Mouse (Mus musculus): ENCODE data around the gene Cxcl9. TPM values are rescaled to one million over a fixed set of nuclear protein-coding genes. Genes with fewer than 3 reads are reported as not detected.

Cxcl9 gene
- polyA plus RNA-seq (2021): 0.03 TPM

DNA sequence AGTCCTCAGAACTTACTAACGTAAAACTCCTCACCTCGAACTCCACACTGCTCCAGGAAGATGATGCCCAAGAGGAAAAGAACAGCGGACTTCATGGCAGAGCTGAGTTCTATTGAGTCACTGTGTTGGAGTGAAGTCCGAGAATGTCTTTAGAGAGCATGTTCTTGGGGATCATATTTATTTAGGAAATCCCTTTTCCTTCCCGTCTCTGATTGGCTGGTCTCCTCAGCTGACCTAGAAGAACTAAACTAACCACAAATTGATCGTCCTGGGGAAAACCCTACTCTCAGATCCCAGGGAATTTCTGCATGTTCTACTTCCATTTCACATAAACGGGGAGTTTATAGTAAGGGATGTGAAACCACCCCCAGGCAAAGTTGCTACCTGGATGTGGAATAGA lies at the start of gene Cxcl9:
TSS of gene Cxcl9 (minus strand) at position 151 of the 400 bp plus-strand sequence.
- POLR2A ChIA-PET: no interaction called here
- CTCF ChIA-PET: interaction anchor here (1.1 to 1.6 kb wide), 2 partner anchors 15 to 69 kb away, joined by 3 to 7 read pairs; no protein-coding TSS in a partner anchor
- H3K27me3 ChIP-seq: no peaks in the 10 kb centered on the region
- DNase-seq (ENCODE audit: low read depth, low spot score): no peak
- in situ Hi-C loops (cut with MboI; ENCODE audit: low pct_unique_long_range_greater_than_20kb): no loop called here
- TF ChIP-seq CTCF (IDR thresholded peaks at IDR 0.05): no peak
- ATAC-seq: no peak

DNA sequence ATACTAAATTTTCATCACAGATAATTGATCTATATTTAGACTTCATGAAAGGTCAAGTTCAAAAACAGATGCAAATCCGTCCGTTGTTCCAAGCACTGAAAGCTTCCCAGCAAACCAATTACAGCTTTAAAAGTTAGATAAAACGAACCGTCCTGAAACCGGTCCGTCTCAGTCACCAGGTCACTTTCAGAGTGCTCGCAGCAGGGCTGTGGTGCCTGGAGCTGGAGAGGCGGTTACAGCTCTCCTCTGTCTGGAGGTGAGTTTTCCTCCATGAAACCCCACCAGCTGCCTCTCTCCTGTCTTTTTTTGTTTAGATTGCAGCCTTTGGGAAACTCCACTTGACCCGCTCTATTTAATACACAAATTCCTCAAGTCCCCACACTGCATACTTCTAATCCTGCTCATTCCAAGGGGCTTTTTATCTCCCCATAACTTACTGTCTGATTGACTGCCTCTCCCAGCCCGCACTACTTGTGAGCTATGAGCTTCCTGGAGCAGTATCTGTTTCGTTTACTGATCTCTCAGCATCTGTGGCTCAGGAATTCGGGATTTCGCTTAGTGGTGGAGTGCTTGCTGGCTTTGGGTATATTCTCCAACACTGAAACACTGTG lies 49.0 kb upstream of the Cxcl9 start:
- H3K27me3 ChIP-seq: no peaks in the 10 kb centered on the region
- DNase-seq (ENCODE audit: low read depth, low spot score): no peak
- ChIA-PET POLR2A (no interaction called here), CTCF (interaction anchor here (1.0 to 3.5 kb wide), 4 partner anchors 21 to 129 kb away, joined by 3 to 19 read pairs (median 3); no protein-coding TSS in a partner anchor)
- peak; percentile 31 for ATAC-seq
- in situ Hi-C loops (cut with MboI; ENCODE audit: low pct_unique_long_range_greater_than_20kb): no loop called here
- no peak for TF ChIP-seq CTCF (IDR thresholded peaks at IDR 0.05)

DNA sequence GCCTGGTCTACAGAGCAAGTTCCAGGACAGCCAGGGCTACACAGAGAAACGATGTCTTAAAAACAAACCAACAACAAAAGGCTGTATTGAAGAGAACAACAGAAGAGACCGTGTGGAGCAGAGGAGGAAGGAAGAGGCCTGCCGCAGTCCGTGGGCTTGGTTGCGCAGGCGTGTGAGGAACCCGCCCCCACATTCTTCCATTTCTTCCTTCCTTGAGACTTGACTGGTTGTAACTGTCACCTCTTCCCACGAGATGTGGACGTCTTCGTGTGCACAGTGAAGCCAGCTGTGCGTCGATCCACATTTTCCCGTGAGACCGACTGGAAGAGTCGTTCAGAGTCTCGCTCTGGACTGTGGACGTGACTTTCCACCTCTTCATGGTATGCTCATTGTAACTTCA lies 47.5 kb upstream of the Cxcl9 start:
- ATAC-seq: no peak
- TF ChIP-seq CTCF (IDR thresholded peaks at IDR 0.05): no peak
- CTCF ChIA-PET: interaction anchor here (1.0 to 1.5 kb wide), 4 partner anchors 9 to 63 kb away, joined by 3 to 7 read pairs (median 4); no protein-coding TSS in a partner anchor
- in situ Hi-C loops (cut with MboI; ENCODE audit: low pct_unique_long_range_greater_than_20kb): no loop called here
- no peaks in the 10 kb centered on the region for H3K27me3 ChIP-seq
- POLR2A ChIA-PET: no interaction called here
- DNase-seq (ENCODE audit: low read depth, low spot score): no peak

DNA sequence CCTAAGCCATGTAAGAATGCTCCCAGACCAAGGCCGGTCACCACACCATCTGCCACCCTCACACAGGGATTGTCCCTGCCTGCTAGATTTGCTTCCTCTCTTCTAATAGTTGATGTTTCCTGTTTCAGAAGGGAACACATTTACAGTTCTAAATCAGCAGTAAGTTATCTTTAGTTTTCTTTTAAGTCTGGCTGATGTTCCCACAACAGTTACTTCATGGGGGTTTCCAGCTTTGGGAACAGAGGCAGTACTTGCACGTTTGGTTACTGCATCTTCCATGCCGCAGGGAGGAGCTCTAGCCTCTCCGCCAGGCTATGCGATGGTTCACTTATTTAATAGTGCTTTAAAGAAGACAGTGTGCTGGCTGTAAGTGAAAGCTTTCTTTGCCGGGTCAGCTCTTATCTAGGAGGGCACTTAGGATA lies 46.9 kb upstream of the Cxcl9 start:
- no peak for TF ChIP-seq CTCF (IDR thresholded peaks at IDR 0.05)
- ATAC-seq (no peak), DNase-seq (ENCODE audit: low read depth, low spot score) (no peak)
- ChIA-PET POLR2A (no interaction called here), CTCF (interaction anchor here (1.0 to 1.5 kb wide), 5 partner anchors 10 to 62 kb away, joined by 3 to 7 read pairs (median 4); no protein-coding TSS in a partner anchor)
- H3K27me3 ChIP-seq: no peaks in the 10 kb centered on the region
- in situ Hi-C loops (cut with MboI; ENCODE audit: low pct_unique_long_range_greater_than_20kb): no loop called here

DNA sequence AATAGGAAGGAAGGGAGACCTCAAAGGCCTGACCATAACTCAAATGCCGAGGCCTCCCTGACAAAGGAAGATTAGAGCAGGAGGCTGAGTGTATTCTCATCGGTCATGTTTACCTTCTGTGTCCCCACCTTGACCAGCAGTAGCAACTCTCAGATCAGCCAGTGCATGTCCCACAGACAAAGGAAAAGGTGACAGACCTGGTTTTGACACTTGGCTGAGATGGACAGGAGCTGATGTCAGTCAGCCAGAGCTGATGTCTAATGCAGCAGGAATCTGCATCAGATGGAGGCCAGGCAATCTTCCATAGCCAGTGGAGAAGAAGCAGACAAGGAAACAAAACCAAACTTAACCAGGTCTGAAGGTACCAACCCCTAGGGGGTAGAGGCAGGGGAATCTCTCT lies 44.7 kb upstream of the Cxcl9 start:
- H3K27me3 ChIP-seq: no peaks in the 10 kb centered on the region
- no peak for TF ChIP-seq CTCF (IDR thresholded peaks at IDR 0.05)
- CTCF ChIA-PET: interaction anchor here (1.1 to 2.1 kb wide), 4 partner anchors 9 to 61 kb away, joined by 3 to 8 read pairs (median 5); no protein-coding TSS in a partner anchor
- DNase-seq (ENCODE audit: low read depth, low spot score): no peak
- in situ Hi-C loops (cut with MboI; ENCODE audit: low pct_unique_long_range_greater_than_20kb): no loop called here
- ATAC-seq: no peak
- POLR2A ChIA-PET: no interaction called here

DNA sequence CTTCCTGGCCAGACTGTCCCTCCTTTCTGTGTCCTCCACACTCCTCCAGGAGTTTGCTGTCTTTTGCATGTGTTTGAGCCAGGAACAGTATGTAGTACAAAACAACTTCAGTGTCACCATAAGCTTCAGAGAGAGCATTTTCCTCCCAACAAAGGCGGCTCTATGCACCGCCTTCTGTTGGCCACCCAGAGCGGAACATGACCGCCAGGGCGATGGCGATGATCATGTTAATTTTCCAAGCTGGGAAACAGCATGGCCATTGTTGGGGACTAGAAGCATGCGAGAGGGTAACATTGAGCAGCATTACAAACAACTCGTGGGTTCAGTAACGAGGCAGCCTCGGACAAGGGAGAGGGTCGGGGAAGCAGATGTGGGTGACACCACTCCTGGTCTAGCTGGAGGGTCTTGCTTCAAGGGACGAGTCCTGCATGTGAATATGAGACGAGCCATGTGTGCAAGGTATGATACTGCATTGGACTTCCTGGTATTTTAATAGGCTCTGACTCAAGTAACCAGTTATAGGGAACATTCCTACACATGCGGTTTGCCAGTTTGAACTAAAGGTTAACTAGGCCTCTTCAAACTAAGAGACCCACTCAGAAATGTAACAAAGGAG lies 43.6 kb upstream of the Cxcl9 start:
- CTCF ChIA-PET: interaction anchor here (1.3 to 2.1 kb wide), 2 partner anchors 34 to 59 kb away, joined by 3 to 8 read pairs; no protein-coding TSS in a partner anchor
- no peak for TF ChIP-seq CTCF (IDR thresholded peaks at IDR 0.05)
- POLR2A ChIA-PET: no interaction called here
- no peak for ATAC-seq
- no peak for DNase-seq (ENCODE audit: low read depth, low spot score)
- in situ Hi-C loops (cut with MboI; ENCODE audit: low pct_unique_long_range_greater_than_20kb): no loop called here
- no peaks in the 10 kb centered on the region for H3K27me3 ChIP-seq

DNA sequence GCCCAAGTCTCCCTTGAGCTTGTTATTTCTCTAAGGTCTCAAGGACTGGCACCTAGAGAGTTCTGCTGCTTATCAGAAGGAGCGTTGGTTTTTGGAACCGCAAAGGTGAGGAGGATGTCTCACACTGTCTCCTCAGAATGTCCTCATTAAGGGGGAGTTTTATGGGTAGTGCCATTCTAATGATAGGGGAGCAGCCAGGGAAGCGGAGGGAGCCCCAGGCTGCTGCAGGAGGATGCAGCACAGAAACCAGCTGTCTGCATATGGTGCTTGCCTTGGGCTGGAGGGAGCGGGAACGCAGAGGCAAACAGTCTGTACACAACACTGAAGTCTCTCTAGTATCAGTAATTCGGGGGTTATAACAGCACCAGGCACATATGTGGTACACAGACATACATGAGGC lies 43.0 kb upstream of the Cxcl9 start:
- TF ChIP-seq CTCF (IDR thresholded peaks at IDR 0.05): no peak
- no peak for DNase-seq (ENCODE audit: low read depth, low spot score)
- no peak for ATAC-seq
- no peaks in the 10 kb centered on the region for H3K27me3 ChIP-seq
- ChIA-PET CTCF (no interaction called here), POLR2A (no interaction called here)
- in situ Hi-C loops (cut with MboI; ENCODE audit: low pct_unique_long_range_greater_than_20kb): no loop called here

DNA sequence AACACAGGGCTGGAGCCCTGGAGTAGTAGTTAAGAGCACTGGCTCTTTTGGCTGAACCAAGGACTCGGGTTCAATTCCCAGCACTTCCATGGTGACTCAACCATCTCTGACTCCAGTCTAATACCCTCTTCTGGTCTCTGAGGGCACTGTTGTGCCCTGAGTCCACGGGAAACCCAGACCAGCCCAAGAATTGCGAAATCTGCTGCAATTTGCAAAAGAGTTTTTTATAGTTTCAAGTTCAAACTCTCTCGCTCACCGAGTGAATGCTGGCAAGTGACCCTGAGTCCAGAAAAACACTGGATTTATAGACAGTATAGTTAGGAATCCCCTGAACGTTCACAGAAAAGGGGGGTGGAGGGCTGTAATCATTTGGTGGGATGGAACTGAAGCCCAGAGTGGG lies 42.5 kb upstream of the Cxcl9 start:
- POLR2A ChIA-PET: no interaction called here
- H3K27me3 ChIP-seq: no peaks in the 10 kb centered on the region
- TF ChIP-seq CTCF (IDR thresholded peaks at IDR 0.05): no peak
- in situ Hi-C loops (cut with MboI; ENCODE audit: low pct_unique_long_range_greater_than_20kb): no loop called here
- ATAC-seq: no peak
- DNase-seq (ENCODE audit: low read depth, low spot score): no peak
- CTCF ChIA-PET: interaction anchor here (1.2 to 1.3 kb wide), 2 partner anchors 9 to 11 kb away, joined by 4 to 8 read pairs; no protein-coding TSS in a partner anchor

DNA sequence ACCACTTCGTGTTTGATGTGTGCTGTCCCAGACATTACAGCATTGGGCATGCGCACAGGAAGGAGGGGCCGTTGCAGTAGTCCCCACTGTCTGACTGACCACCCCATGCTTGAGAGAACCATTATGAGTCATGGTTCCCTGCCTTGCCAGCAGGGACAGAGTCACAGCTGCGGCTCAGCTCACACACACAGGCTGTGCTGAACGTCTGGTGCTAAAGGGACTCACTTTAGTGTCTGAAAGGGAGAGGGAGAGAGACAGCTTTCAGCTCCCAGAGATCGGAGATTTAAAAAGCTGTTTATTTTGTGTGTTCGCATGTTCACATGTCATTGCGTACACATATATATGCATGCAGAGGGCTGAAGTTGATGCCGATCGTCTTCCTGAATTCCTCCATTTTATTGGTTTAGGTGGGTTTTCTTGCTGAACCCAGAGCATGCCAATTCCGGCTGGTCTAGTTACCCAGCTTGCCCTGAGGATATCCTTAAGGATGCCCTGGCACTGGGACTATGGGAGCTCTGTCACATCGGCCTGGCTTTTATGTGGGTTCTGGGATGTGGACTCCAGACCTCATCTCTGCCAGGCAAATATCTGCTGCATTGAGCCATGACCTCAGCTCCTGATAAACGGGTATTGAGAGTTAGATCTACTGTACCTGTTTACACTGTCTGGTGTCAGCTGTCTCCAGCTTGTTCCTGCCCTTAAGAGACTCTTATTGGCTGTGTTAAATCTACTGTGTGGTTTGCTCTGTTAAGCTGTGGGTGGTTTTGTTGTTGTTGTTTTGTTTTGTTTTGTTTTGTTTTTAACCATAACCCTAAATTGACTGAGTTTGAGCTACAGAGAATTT lies 41.5 kb upstream of the Cxcl9 start:
- no peak for DNase-seq (ENCODE audit: low read depth, low spot score)
- no peaks in the 10 kb centered on the region for H3K27me3 ChIP-seq
- TF ChIP-seq CTCF (IDR thresholded peaks at IDR 0.05): no peak
- peak; percentile 76 for ATAC-seq
- POLR2A ChIA-PET: no interaction called here
- in situ Hi-C loops (cut with MboI; ENCODE audit: low pct_unique_long_range_greater_than_20kb): loop anchor here (5.0 kb wide), 1 partner anchor 52 kb away; no protein-coding TSS in a partner anchor
- CTCF ChIA-PET: interaction anchor here (0.7 to 2.5 kb wide), 10 partner anchors 9 to 60 kb away, joined by 3 to 11 read pairs (median 4); partner anchors contain the start of gene Sdad1

DNA sequence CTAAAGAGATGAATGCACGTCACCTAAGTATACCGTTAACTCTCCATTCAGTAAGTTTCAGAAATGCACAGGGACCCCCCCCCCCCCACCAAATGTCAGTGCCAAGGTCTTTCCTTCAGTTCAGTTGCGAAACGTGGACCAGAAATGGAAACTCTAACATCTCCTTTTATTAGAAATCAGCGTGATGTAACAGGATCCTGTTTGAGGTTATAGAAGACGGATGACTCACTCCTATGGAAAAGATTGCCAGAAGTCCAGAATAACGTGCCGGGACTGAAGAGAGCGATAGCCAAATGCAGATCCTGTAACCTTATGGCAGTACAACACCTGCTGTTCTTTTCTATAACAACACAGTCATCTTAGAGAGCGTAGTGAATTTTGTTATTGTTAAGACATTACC lies 40.5 kb upstream of the Cxcl9 start:
- TF ChIP-seq CTCF (IDR thresholded peaks at IDR 0.05): no peak
- in situ Hi-C loops (cut with MboI; ENCODE audit: low pct_unique_long_range_greater_than_20kb): loop anchor here (5.0 kb wide), 1 partner anchor 51 kb away; no protein-coding TSS in a partner anchor
- DNase-seq (ENCODE audit: low read depth, low spot score) (peak; percentile 55), ATAC-seq (no peak)
- no peaks in the 10 kb centered on the region for H3K27me3 ChIP-seq
- CTCF ChIA-PET: interaction anchor here (0.8 to 2.5 kb wide), 5 partner anchors 16 to 66 kb away, joined by 3 to 11 read pairs (median 4); no protein-coding TSS in a partner anchor
- POLR2A ChIA-PET: no interaction called here
